Mouse (Mus musculus): ENCODE results near the gene Ccdc88c. TPM values are rescaled to one million over a fixed set of nuclear protein-coding genes. Genes with fewer than 3 reads are reported as not detected.

Gene Ccdc88c
- polyA plus RNA-seq, 1 experiment from 2014 or later = 6.9 TPM

- ATAC-seq (ENCODE audit: low read depth) (no peak), DNase-seq (ENCODE audit: low spot score) (no peak)
- Histone ChIP-seq H3K9me3 (ENCODE audit: control insufficient read depth, low read length) (no peaks in the 10 kb centered on the region), H3K27me3 (replicated peaks; ENCODE audit: control insufficient read depth, insufficient read depth, low read length) (no peaks in the 10 kb centered on the region), H3K9ac (ENCODE audit: low read depth, low read length) (no peak overlapping the region), H3K4me3 (ENCODE audit: low read depth, low read length) (no peak overlapping the region), H3K36me3 (ENCODE audit: control insufficient read depth, insufficient read depth, low read length) (no peaks in the 10 kb centered on the region), H3K4me1 (ENCODE audit: control insufficient read depth, insufficient read depth, low read length) (peaks cover 3% of the 10 kb centered on the region), H3K27ac (replicated peaks; ENCODE audit: low read depth, low read length) (no peak overlapping the region), H3K4me2 (ENCODE audit: low read depth, low read length) (no peak overlapping the region)
- 87% methylated on average over 5 of the region's 5 CpGs for WGBS
Observed at GRCm38 (mm10) chr12:100979616-100980015, 49.2 kb downstream of the Ccdc88c start.

GRCm38 (mm10) chr12:100977958-100978725, 50.7 kb downstream of the Ccdc88c start:
- 76% methylated on average over 15 of the region's 15 CpGs for WGBS

GRCm38 (mm10) chr12:100977551-100977950, 51.3 kb downstream of the Ccdc88c start:
- Histone ChIP-seq H3K4me1 (ENCODE audit: control insufficient read depth, insufficient read depth, low read length) (peaks cover 3% of the 10 kb centered on the region), H3K9me3 (ENCODE audit: control insufficient read depth, low read length) (no peaks in the 10 kb centered on the region), H3K27ac (replicated peaks; ENCODE audit: low read depth, low read length) (no peak overlapping the region), H3K4me3 (ENCODE audit: low read depth, low read length) (no peak overlapping the region), H3K4me2 (ENCODE audit: low read depth, low read length) (no peak overlapping the region), H3K27me3 (replicated peaks; ENCODE audit: control insufficient read depth, insufficient read depth, low read length) (no peaks in the 10 kb centered on the region), H3K36me3 (ENCODE audit: control insufficient read depth, insufficient read depth, low read length) (no peaks in the 10 kb centered on the region), H3K9ac (ENCODE audit: low read depth, low read length) (no peak overlapping the region; the same call in 1 of the 2 replicates)
- DNase-seq (ENCODE audit: low spot score) (no peak), ATAC-seq (ENCODE audit: low read depth) (no peak)

More at GRCm38 (mm10) chr12:100977958-100978725, 50.7 kb downstream of the Ccdc88c start:
- no peak overlapping the region for H3K27ac ChIP-seq (replicated peaks; ENCODE audit: low read depth, low read length)
- no peak overlapping the region; the same call in 1 of the 2 replicates for H3K9ac ChIP-seq (ENCODE audit: low read depth, low read length)
- DNase-seq (ENCODE audit: low spot score) (no peak), ATAC-seq (ENCODE audit: low read depth) (no peak)
- no peaks in the 10 kb centered on the region for H3K9me3 ChIP-seq (ENCODE audit: control insufficient read depth, low read length)
- no peak overlapping the region for H3K4me2 ChIP-seq (ENCODE audit: low read depth, low read length)
- no peaks in the 10 kb centered on the region for H3K27me3 ChIP-seq (replicated peaks; ENCODE audit: control insufficient read depth, insufficient read depth, low read length)
- H3K36me3 ChIP-seq (ENCODE audit: control insufficient read depth, insufficient read depth, low read length) = no peaks in the 10 kb centered on the region
- no peak overlapping the region for H3K4me3 ChIP-seq (ENCODE audit: low read depth, low read length)
- H3K4me1 ChIP-seq (ENCODE audit: control insufficient read depth, insufficient read depth, low read length) = peaks cover 3% of the 10 kb centered on the region

GRCm38 (mm10) chr12:100969808-100970207, 59.0 kb downstream of the Ccdc88c start:
- ATAC-seq (ENCODE audit: low read depth) = peak; percentile 24; the same call in 1 of the 2 replicates
- H3K4me1 ChIP-seq (ENCODE audit: control insufficient read depth, insufficient read depth, low read length) = no peaks in the 10 kb centered on the region
- WGBS = 77% methylated on average over 7 of the region's 7 CpGs

GRCm38 (mm10) chr12:100967383-100967782, 61.5 kb downstream of the Ccdc88c start:
- H3K36me3 ChIP-seq (ENCODE audit: control insufficient read depth, insufficient read depth, low read length) = no peaks in the 10 kb centered on the region
- WGBS = 82% methylated on average over 12 of the region's 12 CpGs
- H3K27me3 ChIP-seq (replicated peaks; ENCODE audit: control insufficient read depth, insufficient read depth, low read length) = no peaks in the 10 kb centered on the region
- no peak overlapping the region for H3K9ac ChIP-seq (ENCODE audit: low read depth, low read length)
- no peaks in the 10 kb centered on the region for H3K4me1 ChIP-seq (ENCODE audit: control insufficient read depth, insufficient read depth, low read length)
- no peak overlapping the region for H3K27ac ChIP-seq (replicated peaks; ENCODE audit: low read depth, low read length)
- H3K9me3 ChIP-seq (ENCODE audit: control insufficient read depth, low read length) = no peaks in the 10 kb centered on the region
- no peak overlapping the region for H3K4me3 ChIP-seq (ENCODE audit: low read depth, low read length)
- no peak overlapping the region for H3K4me2 ChIP-seq (ENCODE audit: low read depth, low read length)
- DNase-seq (ENCODE audit: low spot score) (no peak), ATAC-seq (ENCODE audit: low read depth) (no peak)

More at GRCm38 (mm10) chr12:100969808-100970207, 59.0 kb downstream of the Ccdc88c start:
- Histone ChIP-seq H3K9me3 (ENCODE audit: control insufficient read depth, low read length) (no peaks in the 10 kb centered on the region), H3K4me3 (ENCODE audit: low read depth, low read length) (no peak overlapping the region), H3K36me3 (ENCODE audit: control insufficient read depth, insufficient read depth, low read length) (no peaks in the 10 kb centered on the region), H3K9ac (ENCODE audit: low read depth, low read length) (no peak overlapping the region), H3K27ac (replicated peaks; ENCODE audit: low read depth, low read length) (no peak overlapping the region), H3K27me3 (replicated peaks; ENCODE audit: control insufficient read depth, insufficient read depth, low read length) (no peaks in the 10 kb centered on the region), H3K4me2 (ENCODE audit: low read depth, low read length) (no peak overlapping the region)
- DNase-seq (ENCODE audit: low spot score) = no peak

GRCm38 (mm10) chr12:100966253-100966652, 62.6 kb downstream of the Ccdc88c start:
- H3K4me3 ChIP-seq (ENCODE audit: low read depth, low read length) = no peak overlapping the region
- H3K27me3 ChIP-seq (replicated peaks; ENCODE audit: control insufficient read depth, insufficient read depth, low read length) = no peaks in the 10 kb centered on the region
- 75% methylated on average over 9 of the region's 9 CpGs for WGBS
- no peak for ATAC-seq (ENCODE audit: low read depth)
- no peaks in the 10 kb centered on the region for H3K4me1 ChIP-seq (ENCODE audit: control insufficient read depth, insufficient read depth, low read length)
- no peak overlapping the region for H3K4me2 ChIP-seq (ENCODE audit: low read depth, low read length)
- no peak for DNase-seq (ENCODE audit: low spot score)
- H3K36me3 ChIP-seq (ENCODE audit: control insufficient read depth, insufficient read depth, low read length) = no peaks in the 10 kb centered on the region
- no peak overlapping the region for H3K9ac ChIP-seq (ENCODE audit: low read depth, low read length)
- H3K9me3 ChIP-seq (ENCODE audit: control insufficient read depth, low read length) = no peaks in the 10 kb centered on the region
- H3K27ac ChIP-seq (replicated peaks; ENCODE audit: low read depth, low read length) = no peak overlapping the region

GRCm38 (mm10) chr12:100965298-100965697, 63.6 kb downstream of the Ccdc88c start:
- ATAC-seq (ENCODE audit: low read depth) = no peak
- Histone ChIP-seq H3K27ac (replicated peaks; ENCODE audit: low read depth, low read length) (no peak overlapping the region), H3K4me2 (ENCODE audit: low read depth, low read length) (no peak overlapping the region), H3K9me3 (ENCODE audit: control insufficient read depth, low read length) (no peaks in the 10 kb centered on the region), H3K4me1 (ENCODE audit: control insufficient read depth, insufficient read depth, low read length) (no peaks in the 10 kb centered on the region), H3K4me3 (ENCODE audit: low read depth, low read length) (no peak overlapping the region), H3K9ac (ENCODE audit: low read depth, low read length) (no peak overlapping the region), H3K36me3 (ENCODE audit: control insufficient read depth, insufficient read depth, low read length) (no peaks in the 10 kb centered on the region), H3K27me3 (replicated peaks; ENCODE audit: control insufficient read depth, insufficient read depth, low read length) (no peaks in the 10 kb centered on the region)
- no peak for DNase-seq (ENCODE audit: low spot score)
- 82% methylated on average over 3 of the region's 3 CpGs for WGBS

- H3K27me3 ChIP-seq (replicated peaks; ENCODE audit: control insufficient read depth, insufficient read depth, low read length) = no peaks in the 10 kb centered on the region
- no peak overlapping the region for H3K4me3 ChIP-seq (ENCODE audit: low read depth, low read length)
- 66% methylated on average over 15 of the region's 15 CpGs for WGBS
- H3K9me3 ChIP-seq (ENCODE audit: control insufficient read depth, low read length) = no peaks in the 10 kb centered on the region
- ATAC-seq (ENCODE audit: low read depth) = peak; percentile 73
- H3K36me3 ChIP-seq (ENCODE audit: control insufficient read depth, insufficient read depth, low read length) = no peaks in the 10 kb centered on the region
- no peak overlapping the region for H3K9ac ChIP-seq (ENCODE audit: low read depth, low read length)
- no peak overlapping the region for H3K27ac ChIP-seq (replicated peaks; ENCODE audit: low read depth, low read length)
- peak; percentile 62 for DNase-seq (ENCODE audit: low spot score)
- no peak overlapping the region for H3K4me2 ChIP-seq (ENCODE audit: low read depth, low read length)
- H3K4me1 ChIP-seq (ENCODE audit: control insufficient read depth, insufficient read depth, low read length) = peaks cover 8% of the 10 kb centered on the region; the same call in 1 of the 2 replicates
Observed at GRCm38 (mm10) chr12:100958621-100959592, 69.9 kb downstream of the Ccdc88c start.
